Mouse (Mus musculus) small intestine, adult 2 months (tissue): ENCODE measurements at regions not wholly inside any gene's neighbourhood (a gene's known extent, or its start where the extent isn't known, plus 50 kb on each side); places are given as distances from the start of the nearest gene placed in this dataset.

ENCODE experiments used
- CTCF ChIP-seq: fragments of 200-500 bp; IDR thresholded peaks from 2 replicates; pipeline ENCODE4 v1.5.1; 2012; ENCODE audit warnings: low read depth, mild to moderate bottlenecking, control low read depth, inconsistent platforms, low read length, moderate library complexity, mixed read lengths; ENCODE audit not compliant: insufficient replicate concordance, insufficient read length; ENCODE audit errors: extremely low read depth
- POLR2A ChIP-seq: fragments of 200-500 bp; IDR thresholded peaks from 2 replicates; pipeline ENCODE4 v1.6.1; 2012; ENCODE audit warnings: low read depth, mild to moderate bottlenecking, control low read depth, inconsistent platforms, low read length, moderate library complexity

GRCm38 (mm10) chr7:129995529-129995928 is 403.9 kb downstream of the Wdr11 start:
- TF ChIP-seq CTCF: no peak
- TF ChIP-seq POLR2A: no peak
